Mouse (Mus musculus): ENCODE results near the gene Kcnb1. TPM values are rescaled to one million over a fixed set of nuclear protein-coding genes. Genes with fewer than 3 reads are reported as not detected.

Kcnb1 gene
- polyA plus RNA-seq, 1 experiment from 2014 or later = 0.31 TPM

DNA sequence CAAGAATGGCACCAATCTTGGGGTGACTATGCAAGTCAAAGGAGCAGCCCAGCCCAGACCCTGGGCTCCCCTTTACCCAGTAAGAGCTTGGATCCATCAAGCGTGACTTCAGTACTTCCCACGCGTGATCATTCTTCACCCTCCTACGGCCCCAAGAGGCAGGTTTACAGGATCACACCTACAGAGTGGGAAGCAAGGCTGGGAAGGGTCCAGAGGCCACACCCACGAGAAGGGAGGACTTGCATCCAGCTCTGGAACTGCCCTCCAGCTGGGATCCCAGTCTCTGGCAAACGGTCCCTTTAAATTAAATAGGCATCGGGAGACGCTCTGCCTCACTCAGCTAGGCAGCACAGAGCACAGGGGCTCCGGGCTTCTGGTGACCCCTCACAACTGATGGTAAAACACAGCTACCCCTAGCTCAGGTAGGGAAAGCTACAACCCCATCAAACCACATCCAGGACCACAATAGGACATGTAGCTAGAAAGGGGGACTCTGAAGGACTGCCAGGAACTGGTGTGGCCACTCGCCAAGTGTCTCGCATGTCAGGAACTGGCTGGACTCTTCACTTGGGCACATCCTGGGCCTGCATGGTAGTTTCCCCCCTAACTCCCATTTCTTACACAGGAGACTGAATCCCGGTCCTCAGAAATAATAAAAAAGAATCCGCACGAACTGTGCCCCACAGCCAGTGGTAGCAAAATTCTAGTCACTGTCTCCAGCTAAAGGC is 8.1 kb downstream of the Kcnb1 start:
- H3K4me1 ChIP-seq = no peaks in the 10 kb centered on the region
- no peak for ATAC-seq (ENCODE audit: borderline replicate concordance, extremely low read depth, low FRiP score, low TSS enrichment)
- H3K27ac ChIP-seq = no peak overlapping the region
- H3K4me3 ChIP-seq = no peak overlapping the region
- no peak overlapping the region for H3K9ac ChIP-seq
- H3K27me3 ChIP-seq = peaks cover 23% of the 10 kb centered on the region
- 73% methylated on average over 14 of the region's 14 CpGs for WGBS
- no peak overlapping the region for H3K4me2 ChIP-seq
- no peaks in the 10 kb centered on the region for H3K36me3 ChIP-seq
- no peaks in the 10 kb centered on the region for H3K9me3 ChIP-seq

DNA sequence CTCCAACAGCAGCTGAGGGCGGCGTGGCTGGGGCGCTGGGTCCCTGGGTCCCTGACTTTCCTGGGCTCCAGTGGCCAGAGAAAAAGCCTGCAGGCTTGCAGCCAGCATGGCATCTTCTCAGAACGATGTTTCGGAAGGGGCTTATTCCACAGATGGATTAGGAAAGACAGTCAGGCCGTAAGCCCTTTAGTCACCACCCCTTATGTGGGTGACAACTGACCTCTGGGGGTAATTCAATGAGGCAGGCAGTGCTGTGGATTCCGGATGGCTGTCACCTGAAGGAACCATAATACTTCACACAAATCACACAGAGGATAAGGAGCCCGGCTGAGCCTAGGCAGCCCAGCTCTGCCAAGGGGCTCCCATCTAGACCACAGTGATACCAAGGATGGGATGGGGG is 8.9 kb downstream of the Kcnb1 start:
- H3K9me3 ChIP-seq = no peaks in the 10 kb centered on the region
- H3K9ac ChIP-seq = no peak overlapping the region
- H3K4me3 ChIP-seq = no peak overlapping the region
- ATAC-seq (ENCODE audit: borderline replicate concordance, extremely low read depth, low FRiP score, low TSS enrichment) = no peak
- no peaks in the 10 kb centered on the region for H3K36me3 ChIP-seq
- 71% methylated on average over 8 of the region's 8 CpGs for WGBS
- H3K27me3 ChIP-seq = peaks cover 17% of the 10 kb centered on the region
- no peaks in the 10 kb centered on the region for H3K4me1 ChIP-seq
- no peak overlapping the region for H3K4me2 ChIP-seq
- H3K27ac ChIP-seq = no peak overlapping the region

DNA sequence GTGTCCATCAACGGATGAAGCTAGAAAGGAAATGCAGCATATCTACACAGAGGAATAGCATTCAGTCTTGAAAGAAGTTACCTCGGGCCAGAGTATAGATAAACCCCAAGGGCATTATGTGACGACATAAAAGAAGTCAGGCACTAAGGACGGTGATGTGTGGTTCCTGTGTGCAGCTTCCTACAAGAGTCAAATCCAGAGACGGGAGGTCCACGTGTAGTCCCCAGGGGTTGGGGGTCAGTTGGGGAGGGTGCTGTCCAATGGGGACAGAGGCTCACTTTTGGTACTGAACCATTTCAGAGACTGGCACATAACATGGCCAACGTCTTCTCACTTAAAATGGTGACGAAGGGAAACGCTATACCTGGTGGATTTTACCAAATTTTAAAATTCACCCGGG is 10.7 kb downstream of the Kcnb1 start:
- 80% methylated on average over 10 of the region's 10 CpGs for WGBS
- H3K27ac ChIP-seq = no peak overlapping the region
- H3K9me3 ChIP-seq = no peaks in the 10 kb centered on the region
- no peak for ATAC-seq (ENCODE audit: borderline replicate concordance, extremely low read depth, low FRiP score, low TSS enrichment)
- H3K9ac ChIP-seq = no peak overlapping the region
- peaks cover under 1% of the 10 kb centered on the region; the same call in 1 of the 2 replicates for H3K27me3 ChIP-seq
- H3K4me3 ChIP-seq = no peak overlapping the region
- no peak overlapping the region for H3K4me2 ChIP-seq
- H3K36me3 ChIP-seq = no peaks in the 10 kb centered on the region
- H3K4me1 ChIP-seq = no peaks in the 10 kb centered on the region

DNA sequence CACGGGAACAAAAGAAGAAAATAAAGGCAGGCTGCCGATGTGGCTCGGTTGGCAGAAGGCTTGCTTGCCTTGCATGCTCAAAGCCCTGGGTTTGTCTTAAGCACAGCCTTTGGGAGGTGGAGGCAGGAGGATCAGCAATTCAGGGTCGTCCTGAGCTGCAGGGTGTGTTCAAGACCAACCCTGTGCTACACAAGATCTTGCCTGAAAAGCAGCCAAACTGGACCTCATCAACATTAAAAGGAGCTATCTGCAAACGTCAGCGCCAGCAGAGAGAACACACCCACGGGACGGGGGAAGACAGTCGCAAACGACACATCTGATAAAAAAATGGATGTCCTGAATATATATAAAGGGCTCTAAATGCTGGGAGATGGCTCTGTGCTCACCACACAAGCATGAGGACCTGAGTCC is 12.7 kb downstream of the Kcnb1 start:
- Histone ChIP-seq H3K4me1 (no peaks in the 10 kb centered on the region), H3K9ac (no peak overlapping the region), H3K4me2 (no peak overlapping the region), H3K27ac (no peak overlapping the region), H3K4me3 (no peak overlapping the region), H3K27me3 (no peaks in the 10 kb centered on the region; the same call in 1 of the 2 replicates), H3K36me3 (no peaks in the 10 kb centered on the region), H3K9me3 (no peaks in the 10 kb centered on the region)
- WGBS = 49% methylated on average over 10 of the region's 10 CpGs
- no peak for ATAC-seq (ENCODE audit: borderline replicate concordance, extremely low read depth, low FRiP score, low TSS enrichment)

DNA sequence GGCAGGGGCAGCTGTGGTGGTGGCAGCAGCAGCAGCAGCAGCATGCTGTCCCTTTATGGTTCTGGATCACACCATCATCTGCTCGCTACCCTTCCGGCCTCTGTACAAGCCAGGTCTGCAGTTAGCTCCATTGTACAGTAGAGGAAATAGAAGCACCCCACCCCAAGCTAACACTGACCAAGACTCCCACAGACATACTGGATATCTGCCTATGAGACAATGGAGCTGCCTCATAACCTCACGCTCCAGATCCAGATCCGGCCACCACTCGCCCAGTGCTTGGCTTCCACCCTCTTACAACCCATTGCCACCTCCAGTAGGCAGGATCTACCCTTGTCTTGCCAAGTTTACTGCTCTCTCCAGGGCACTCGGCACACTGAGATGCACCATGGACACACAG is 14.7 kb downstream of the Kcnb1 start:
- Histone ChIP-seq H3K4me1 (no peaks in the 10 kb centered on the region), H3K4me3 (no peak overlapping the region), H3K4me2 (no peak overlapping the region), H3K9ac (no peak overlapping the region), H3K27me3 (no peaks in the 10 kb centered on the region; the same call in 1 of the 2 replicates), H3K36me3 (no peaks in the 10 kb centered on the region), H3K27ac (no peak overlapping the region), H3K9me3 (no peaks in the 10 kb centered on the region)
- no peak for ATAC-seq (ENCODE audit: borderline replicate concordance, extremely low read depth, low FRiP score, low TSS enrichment)
- WGBS = 88% methylated on average over 6 of the region's 6 CpGs

DNA sequence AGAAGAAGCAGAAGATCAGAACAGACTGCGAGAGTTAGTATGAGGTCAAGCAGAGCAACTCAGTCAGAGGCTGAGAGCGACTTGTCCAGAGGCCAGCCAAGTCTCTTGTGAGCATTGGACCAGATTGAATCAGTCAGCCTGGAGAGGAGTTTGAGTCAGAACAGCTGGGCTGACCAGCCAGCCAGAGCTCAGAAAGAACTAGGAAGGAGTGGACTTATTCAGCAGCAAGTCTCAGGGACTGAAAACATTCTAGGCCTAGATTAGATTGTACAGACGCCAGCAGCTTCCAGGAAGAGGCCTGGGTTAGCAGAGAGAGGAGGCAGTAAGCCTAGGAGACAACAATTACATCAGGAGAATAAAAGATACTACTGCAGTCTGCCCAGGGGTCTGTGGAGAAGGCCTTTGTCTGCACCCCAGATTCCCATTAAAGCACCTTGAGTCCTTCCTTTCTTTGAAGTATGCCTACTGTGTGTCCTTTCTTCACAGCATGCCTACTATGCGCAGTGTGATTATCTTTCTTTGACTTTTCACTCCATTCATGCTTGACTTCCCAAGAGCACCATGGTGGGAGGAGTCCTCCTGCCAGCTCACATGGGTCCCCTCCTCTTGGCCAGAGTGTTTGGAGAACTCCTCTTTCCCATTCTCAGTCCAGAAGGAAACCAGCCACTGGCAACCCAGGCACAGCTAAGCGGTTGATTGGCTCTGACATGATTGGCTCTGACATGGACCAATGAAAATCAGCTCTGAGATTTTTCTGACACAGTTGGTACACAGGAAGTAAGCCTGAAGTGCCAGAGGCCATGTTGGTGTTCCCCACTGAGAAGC is 16.7 kb downstream of the Kcnb1 start:
- Histone ChIP-seq H3K9me3 (no peaks in the 10 kb centered on the region), H3K27ac (peak overlapping the region; percentile 35; the same call in 1 of the 2 replicates), H3K36me3 (no peaks in the 10 kb centered on the region), H3K4me2 (no peak overlapping the region), H3K4me1 (0 out of 2 replicates have a peak, but pooled peaks cover under 1% of the 10 kb centered on the region), H3K4me3 (no peak overlapping the region), H3K27me3 (no peaks in the 10 kb centered on the region), H3K9ac (no peak overlapping the region)
- WGBS = 60% methylated on average over 5 of the region's 5 CpGs
- ATAC-seq (ENCODE audit: borderline replicate concordance, extremely low read depth, low FRiP score, low TSS enrichment) = peak; percentile 56

DNA sequence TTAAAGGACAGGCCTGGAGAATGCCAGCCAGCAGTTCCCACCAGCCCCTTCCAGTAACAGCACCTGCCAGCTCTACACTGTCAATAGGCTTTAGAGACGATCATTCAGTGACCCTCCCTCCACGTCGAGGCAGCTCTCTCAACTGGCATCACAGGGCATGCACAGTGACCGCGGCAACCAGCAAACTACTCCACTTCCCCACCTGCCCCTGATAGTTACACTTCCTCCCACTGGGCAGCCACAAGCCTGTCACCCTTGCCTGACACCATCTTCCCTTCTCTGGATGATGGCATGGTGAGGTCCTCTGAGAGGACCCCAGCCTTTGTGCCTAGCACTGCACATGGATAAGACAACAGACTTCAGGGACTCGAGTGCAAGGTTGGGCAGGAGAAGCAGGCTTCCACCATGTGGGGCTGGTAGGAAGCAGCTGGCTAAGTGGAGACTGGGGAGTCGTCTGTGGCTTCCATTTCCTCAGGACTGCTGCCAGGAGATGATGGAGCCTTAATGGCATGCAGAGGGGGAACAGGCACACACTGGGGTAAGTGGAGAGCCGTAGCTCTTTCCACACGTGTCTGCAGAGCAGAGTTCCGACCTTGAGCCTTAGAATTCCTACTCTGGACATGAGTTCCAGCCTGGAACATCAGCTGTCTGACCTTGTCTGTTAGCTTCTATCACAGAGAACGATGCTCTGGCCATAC is 22.3 kb downstream of the Kcnb1 start:
- no peaks in the 10 kb centered on the region for H3K27me3 ChIP-seq
- 0 out of 2 replicates have a peak, but pooled peaks have one; percentile 21 for ATAC-seq (ENCODE audit: borderline replicate concordance, extremely low read depth, low FRiP score, low TSS enrichment)
- no peak overlapping the region for H3K9ac ChIP-seq
- H3K4me2 ChIP-seq = no peak overlapping the region
- no peak overlapping the region for H3K27ac ChIP-seq
- WGBS = 38% methylated on average over 11 of the region's 11 CpGs
- no peaks in the 10 kb centered on the region for H3K36me3 ChIP-seq
- no peaks in the 10 kb centered on the region for H3K9me3 ChIP-seq
- peaks cover 17% of the 10 kb centered on the region for H3K4me1 ChIP-seq
- no peak overlapping the region for H3K4me3 ChIP-seq

DNA sequence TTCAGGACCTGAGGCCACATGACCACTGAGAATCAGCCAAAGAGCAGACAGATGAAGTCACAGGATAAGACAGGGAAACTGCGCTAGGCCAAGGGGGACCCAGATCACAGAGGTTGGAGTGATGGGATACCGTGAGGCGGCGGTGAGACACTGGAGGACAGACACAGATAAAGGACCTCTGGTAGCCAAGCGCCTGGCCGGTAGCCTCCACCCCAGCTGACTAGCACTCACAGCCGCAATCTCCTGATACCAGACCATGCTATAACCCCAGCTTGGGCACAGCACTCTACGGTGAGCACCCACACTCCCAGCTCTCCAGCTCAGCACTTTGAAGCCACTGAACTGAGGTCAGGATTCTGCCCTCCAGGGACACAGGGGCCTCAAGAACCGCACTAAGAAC is 26.4 kb downstream of the Kcnb1 start:
- Histone ChIP-seq H3K9me3 (no peaks in the 10 kb centered on the region), H3K9ac (no peak overlapping the region), H3K27ac (no peak overlapping the region), H3K4me2 (no peak overlapping the region), H3K27me3 (no peaks in the 10 kb centered on the region), H3K4me3 (no peak overlapping the region), H3K4me1 (peaks cover 22% of the 10 kb centered on the region), H3K36me3 (no peaks in the 10 kb centered on the region)
- 56% methylated on average over 9 of the region's 9 CpGs for WGBS
- no peak for ATAC-seq (ENCODE audit: borderline replicate concordance, extremely low read depth, low FRiP score, low TSS enrichment)

DNA sequence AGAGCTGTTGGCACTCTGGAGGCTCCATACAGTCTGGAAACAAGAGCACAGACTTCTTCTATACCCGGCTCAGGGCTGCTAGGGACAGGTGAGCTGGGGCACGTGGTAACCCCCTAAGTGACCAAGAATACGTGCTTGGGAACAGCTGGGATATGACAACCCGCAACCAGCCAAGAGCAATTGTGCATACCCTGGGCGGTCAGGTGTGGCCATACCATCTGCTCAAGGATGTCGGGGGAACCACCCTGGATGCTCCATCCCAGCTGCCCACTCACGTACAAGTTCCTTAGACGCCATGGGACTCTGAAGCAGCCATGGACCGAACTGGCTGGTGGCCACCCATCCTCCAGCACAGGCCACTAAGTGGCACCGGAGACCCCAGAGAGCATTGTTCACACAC is 26.8 kb downstream of the Kcnb1 start:
- H3K27ac ChIP-seq = no peak overlapping the region
- H3K9me3 ChIP-seq = no peaks in the 10 kb centered on the region
- no peak overlapping the region for H3K4me2 ChIP-seq
- H3K9ac ChIP-seq = no peak overlapping the region
- 91% methylated on average over 10 of the region's 10 CpGs for WGBS
- H3K27me3 ChIP-seq = no peaks in the 10 kb centered on the region
- H3K4me3 ChIP-seq = no peak overlapping the region
- no peaks in the 10 kb centered on the region for H3K36me3 ChIP-seq
- ATAC-seq (ENCODE audit: borderline replicate concordance, extremely low read depth, low FRiP score, low TSS enrichment) = no peak
- peaks cover 20% of the 10 kb centered on the region for H3K4me1 ChIP-seq

DNA sequence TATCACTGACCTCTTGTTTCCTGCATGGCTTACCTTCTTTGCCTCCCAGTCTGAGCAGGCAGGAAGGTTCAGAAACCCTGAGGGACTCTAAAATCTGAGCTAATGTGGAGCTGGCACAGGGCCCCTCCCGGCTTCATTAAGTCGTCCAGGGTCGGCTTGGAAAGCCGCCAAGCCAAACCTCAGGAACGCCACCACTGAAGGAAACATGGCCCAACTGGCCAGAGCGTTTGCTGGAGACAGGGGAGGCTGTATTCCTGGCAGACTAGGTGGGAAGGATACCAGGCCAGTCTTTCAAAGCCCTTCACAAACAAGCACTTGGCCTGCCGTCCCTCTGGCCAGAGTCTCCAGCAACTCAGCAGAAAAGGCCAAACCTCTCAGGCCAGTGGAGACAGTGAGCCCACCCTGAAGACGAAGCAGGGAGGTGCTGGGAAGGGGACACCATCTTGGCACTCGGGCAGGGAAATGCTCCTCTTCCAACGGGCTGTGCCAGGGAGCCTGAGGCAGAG is 27.4 kb downstream of the Kcnb1 start:
- peak; percentile 21; the same call in 1 of the 2 replicates for ATAC-seq (ENCODE audit: borderline replicate concordance, extremely low read depth, low FRiP score, low TSS enrichment)
- peak overlapping the region; percentile 15; the same call in 1 of the 2 replicates for H3K27ac ChIP-seq

DNA sequence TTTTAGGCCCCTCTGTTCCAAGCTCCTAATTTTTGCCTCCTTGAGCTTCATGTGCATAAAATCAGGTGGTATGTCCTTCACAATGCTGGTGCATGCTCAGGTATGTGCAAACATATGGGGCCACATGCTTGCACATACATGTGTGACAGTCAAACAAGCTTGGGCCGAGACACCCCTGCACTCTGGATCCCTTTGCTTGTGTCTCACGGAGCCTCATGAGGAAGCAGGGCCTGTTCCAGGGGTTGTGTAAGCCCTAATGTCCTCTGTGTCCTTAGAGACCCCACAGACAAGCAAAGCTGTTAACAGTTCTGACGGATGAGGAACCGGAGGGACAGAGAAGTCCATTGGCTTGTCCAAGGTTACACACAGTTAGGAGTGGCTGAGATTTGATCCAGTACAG is 30.2 kb downstream of the Kcnb1 start:
- Histone ChIP-seq H3K27ac (no peak overlapping the region), H3K4me3 (no peak overlapping the region), H3K4me1 (peaks cover 24% of the 10 kb centered on the region), H3K27me3 (no peaks in the 10 kb centered on the region), H3K36me3 (no peaks in the 10 kb centered on the region), H3K9ac (no peak overlapping the region), H3K9me3 (no peaks in the 10 kb centered on the region), H3K4me2 (no peak overlapping the region)
- ATAC-seq (ENCODE audit: borderline replicate concordance, extremely low read depth, low FRiP score, low TSS enrichment) = no peak
- WGBS = 80% methylated on average over 4 of the region's 4 CpGs

More for the DNA sequence above, 27.4 kb downstream of the Kcnb1 start:
- no peaks in the 10 kb centered on the region for H3K27me3 ChIP-seq
- no peaks in the 10 kb centered on the region for H3K36me3 ChIP-seq
- peaks cover 14% of the 10 kb centered on the region for H3K4me1 ChIP-seq
- no peak overlapping the region for H3K4me3 ChIP-seq
- H3K9me3 ChIP-seq = no peaks in the 10 kb centered on the region
- WGBS = 26% methylated on average over 10 of the region's 10 CpGs
- H3K4me2 ChIP-seq = no peak overlapping the region
- H3K9ac ChIP-seq = no peak overlapping the region

All from lung, embryonic 15.5 days (tissue).